21 mouse cellular contexts compared by ENCODE assay signal in genomic region chr2:148719271-148719995, GRCm38 (mm10). TPM values are rescaled to one million over a fixed set of nuclear protein-coding genes. Genes with fewer than 3 reads are reported as not detected.
A peak's percentile ranks its signal among the peaks of the same experiment; 100 is the strongest.
DNase-seq lines count a peak whose midpoint lies in the region; ATAC-seq lines count a peak whose summit lies in the region.
"Had no signal": no experiment of that assay in that cellular context is flagged by ENCODE, and none has a peak within 500 bp of the region (broad histone marks: within the 10 kb centered on the region; RNA-seq: fewer than 3 reads in every experiment).

No protein-coding gene starts in this region.

- DNase-seq in adrenal gland, postnatal 14 days: peak; percentile 42
- no peak for DNase-seq in adrenal gland, postnatal 25 days
- no peak for DNase-seq in midbrain, embryonic 10.5 days (ENCODE audit: low spot score)
- no peak for DNase-seq in gastrocnemius, postnatal 4 days (ENCODE audit: low spot score in 2 of 2)
- DNase-seq in kidney, adult 9 months: no peak
- DNase-seq: cerebellum, adult 9-10 months; heart, postnatal 14 days; kidney, adult 11 months; kidney, postnatal 36 days; layer of hippocampus, postnatal 36 days; left cerebral cortex, postnatal 4 days had no signal

- no peaks in the 10 kb centered on the region for H3K9me3 ChIP-seq in neural tube, embryonic 12.5 days
- no peaks in the 10 kb centered on the region for H3K9me3 ChIP-seq in neural tube, embryonic 15.5 days (replicated peaks)
- H3K9me3 ChIP-seq in midbrain, embryonic 10.5 days (replicated peaks): no peaks in the 10 kb centered on the region
- H3K9me3 ChIP-seq: hindbrain, embryonic 15.5 days; lung, embryonic 15.5 days had no signal

- no peak overlapping the region for H3K4me2 ChIP-seq in neural tube, embryonic 12.5 days (replicated peaks)
- H3K4me2 ChIP-seq in neural tube, embryonic 15.5 days: no peak overlapping the region
- H3K4me2 ChIP-seq: hindbrain, embryonic 15.5 days; liver, embryonic 11.5 days; lung, embryonic 15.5 days had no signal

- no peaks in the 10 kb centered on the region for H3K36me3 ChIP-seq in neural tube, embryonic 12.5 days
- H3K36me3 ChIP-seq in neural tube, embryonic 15.5 days: no peaks in the 10 kb centered on the region
- H3K36me3 ChIP-seq in macrophage (ENCODE audit: inconsistent target): no peaks in the 10 kb centered on the region
- H3K36me3 ChIP-seq in midbrain, embryonic 10.5 days: no peaks in the 10 kb centered on the region
- H3K36me3 ChIP-seq: hindbrain, embryonic 15.5 days; lung, embryonic 15.5 days had no signal

- no peaks in the 10 kb centered on the region for H3K27me3 ChIP-seq in neural tube, embryonic 12.5 days (replicated peaks)
- no peaks in the 10 kb centered on the region for H3K27me3 ChIP-seq in neural tube, embryonic 15.5 days (replicated peaks)
- H3K27me3 ChIP-seq in midbrain, embryonic 10.5 days (ENCODE audit: low read depth, poor library complexity, severe bottlenecking): no peaks in the 10 kb centered on the region
- H3K27me3 ChIP-seq: hindbrain, embryonic 15.5 days; lung, embryonic 15.5 days had no signal

- H3K79me2 ChIP-seq in macrophage (ENCODE audit: inconsistent target): peaks cover 31% of the 10 kb centered on the region

- H3K9ac ChIP-seq in neural tube, embryonic 12.5 days: no peak overlapping the region
- no peak overlapping the region for H3K9ac ChIP-seq in neural tube, embryonic 15.5 days (replicated peaks)
- H3K9ac ChIP-seq: hindbrain, embryonic 15.5 days; lung, embryonic 15.5 days had no signal

- no peak overlapping the region for H3K4me3 ChIP-seq in neural tube, embryonic 12.5 days
- H3K4me3 ChIP-seq in neural tube, embryonic 15.5 days (replicated peaks): no peak overlapping the region
- no peak overlapping the region for H3K4me3 ChIP-seq in macrophage (ENCODE audit: inconsistent target)
- H3K4me3 ChIP-seq in midbrain, embryonic 10.5 days: no peak overlapping the region
- H3K4me3 ChIP-seq: hindbrain, embryonic 15.5 days; lung, embryonic 15.5 days had no signal

- H3K4me1 ChIP-seq in neural tube, embryonic 12.5 days: 0 out of 2 replicates have a peak, but pooled peaks cover 5% of the 10 kb centered on the region
- H3K4me1 ChIP-seq in neural tube, embryonic 15.5 days: no peaks in the 10 kb centered on the region
- peaks cover 8% of the 10 kb centered on the region for H3K4me1 ChIP-seq in midbrain, embryonic 10.5 days
- H3K4me1 ChIP-seq: hindbrain, embryonic 15.5 days; lung, embryonic 15.5 days had no signal

- 68% methylated on average over 2 of the region's 2 CpGs for WGBS in neural tube, embryonic 12.5 days
- WGBS in neural tube, embryonic 15.5 days: 52% methylated on average over 2 of the region's 2 CpGs
- WGBS in macrophage (ENCODE audit: missing documents): 36% methylated on average over 2 of the region's 2 CpGs
- 77% methylated on average over 2 of the region's 2 CpGs for WGBS in midbrain, embryonic 10.5 days

- no peak overlapping the region for H3K27ac ChIP-seq in neural tube, embryonic 12.5 days
- no peak overlapping the region for H3K27ac ChIP-seq in neural tube, embryonic 15.5 days (replicated peaks)
- H3K27ac ChIP-seq in macrophage: peak overlapping the region; percentile 10; the same call in 1 of the 2 replicates
- no peak overlapping the region for H3K27ac ChIP-seq in midbrain, embryonic 10.5 days (replicated peaks)
- H3K27ac ChIP-seq: hindbrain, embryonic 15.5 days; lung, embryonic 15.5 days had no signal

- ATAC-seq in neural tube, embryonic 12.5 days (ENCODE audit: low FRiP score, low read depth): peak; percentile 83
- ATAC-seq in neural tube, embryonic 15.5 days (ENCODE audit: low FRiP score): no peak

RNA-seq across cellular contexts. Expression of gene Napb, which starts 12.8 kb away (rescaled TPM):
- total RNA-seq in adrenal gland, postnatal 14 days (2021): 4.5 and 7.9 TPM in 2 replicates
- 6.6 and 8.7 TPM in 2 replicates for total RNA-seq in adrenal gland, postnatal 25 days (2021)
- polyA plus RNA-seq in neural tube, embryonic 12.5 days (2016; fragmentation: Nextera tagmentation; extraction: Ambion mirVana): 28.0 and 33.0 TPM in 2 replicates
- 84.1 and 84.6 TPM in 2 replicates for polyA plus RNA-seq in neural tube, embryonic 15.5 days (2015; fragmentation: Nextera tagmentation; extraction: Ambion mirVana)
- 10 to 100 TPM in 8 of 26 experiments, 1 to 10 TPM in 18; 1.1 to 18.8 (median 6.4) TPM for total RNA-seq in macrophage (2018; cell fraction: chromatin; rRNA removed)
- 1 to 10 TPM in 9 of 26 experiments, under 1 TPM in 17; 0.16 to 1.8 (median 0.75) TPM for total RNA-seq in macrophage (2018; cell fraction: cytosol; rRNA removed)
- 10 to 100 TPM in 2 of 26 experiments, 1 to 10 TPM in 21, under 1 TPM in 3; 0.74 to 12.2 (median 3.2) TPM for total RNA-seq in macrophage (2018; cell fraction: nucleus; rRNA removed)
- 0.69 to 0.97 TPM (median 0.83 TPM) in 3 replicates for polyA plus RNA-seq in macrophage (2018)
- polyA plus RNA-seq in midbrain, embryonic 10.5 days (2016; fragmentation: Nextera tagmentation; extraction: Ambion mirVana): 7.5 and 13.6 TPM in 2 replicates
- 10 to 100 TPM in 1 of 2 experiments, 1 to 10 TPM in 1; 6.8 to 11.1 TPM for total RNA-seq in gastrocnemius, postnatal 4 days (2021)

RNA-seq across cellular contexts. Expression of gene Cstl1, which starts 30.7 kb away (rescaled TPM):
- total RNA-seq in adrenal gland, postnatal 14 days (2021): not detected in 2 replicates
- total RNA-seq in adrenal gland, postnatal 25 days (2021): 0.52 TPM in 1 of 2 replicates, not detected in the other
- polyA plus RNA-seq in neural tube, embryonic 12.5 days (2016; fragmentation: Nextera tagmentation; extraction: Ambion mirVana): not detected in 2 replicates
- polyA plus RNA-seq in neural tube, embryonic 15.5 days (2015; fragmentation: Nextera tagmentation; extraction: Ambion mirVana): not detected in 2 replicates
- not detected for total RNA-seq in macrophage (2018; cell fraction: chromatin; rRNA removed)
- total RNA-seq in macrophage (2018; cell fraction: cytosol; rRNA removed): not detected
- total RNA-seq in macrophage (2018; cell fraction: nucleus; rRNA removed): not detected
- polyA plus RNA-seq in macrophage (2018): not detected in 3 replicates
- polyA plus RNA-seq in midbrain, embryonic 10.5 days (2016; fragmentation: Nextera tagmentation; extraction: Ambion mirVana): not detected in 2 replicates
- total RNA-seq in gastrocnemius, postnatal 4 days (2021): under 1 TPM; 0.44 to 0.83 TPM
- total RNA-seq: ES-E14; heart, postnatal 14 days; megakaryocyte-erythroid progenitor cell, adult 5-6 weeks had no signal
- polyA plus RNA-seq: embryonic facial prominence, embryonic 11.5 days; hindbrain, embryonic 15.5 days; liver, embryonic 11.5 days; lung, embryonic 15.5 days had no signal

RNA-seq across cellular contexts. Expression of gene Gzf1, which starts 38.6 kb away (rescaled TPM):
- 28.3 and 29.4 TPM in 2 replicates for total RNA-seq in adrenal gland, postnatal 14 days (2021)
- 28.8 and 36.0 TPM in 2 replicates for total RNA-seq in adrenal gland, postnatal 25 days (2021)
- polyA plus RNA-seq in neural tube, embryonic 12.5 days (2016; fragmentation: Nextera tagmentation; extraction: Ambion mirVana): 17.1 and 19.5 TPM in 2 replicates
- polyA plus RNA-seq in neural tube, embryonic 15.5 days (2015; fragmentation: Nextera tagmentation; extraction: Ambion mirVana): 13.8 and 15.7 TPM in 2 replicates
- 10 to 100 TPM; 11.9 to 38.0 (median 24.4) TPM for total RNA-seq in macrophage (2018; cell fraction: chromatin; rRNA removed)
- 10 to 100 TPM in 25 of 26 experiments, 1 to 10 TPM in 1; 9.6 to 23.1 (median 15.7) TPM for total RNA-seq in macrophage (2018; cell fraction: cytosol; rRNA removed)
- total RNA-seq in macrophage (2018; cell fraction: nucleus; rRNA removed): 10 to 100 TPM; 13.4 to 41.3 (median 22.7) TPM
- 11.9 to 18.3 TPM (median 16.6 TPM) in 3 replicates for polyA plus RNA-seq in macrophage (2018)
- polyA plus RNA-seq in midbrain, embryonic 10.5 days (2016; fragmentation: Nextera tagmentation; extraction: Ambion mirVana): 27.2 and 30.1 TPM in 2 replicates
- 10 to 100 TPM; 19.3 to 20.0 TPM for total RNA-seq in gastrocnemius, postnatal 4 days (2021)

RNA-seq across cellular contexts. Expression of gene Nxt1, which starts 47.0 kb away (rescaled TPM):
- 20.2 and 20.8 TPM in 2 replicates for total RNA-seq in adrenal gland, postnatal 14 days (2021)
- total RNA-seq in adrenal gland, postnatal 25 days (2021): 22.6 and 25.7 TPM in 2 replicates
- polyA plus RNA-seq in neural tube, embryonic 12.5 days (2016; fragmentation: Nextera tagmentation; extraction: Ambion mirVana): 76.4 and 81.7 TPM in 2 replicates
- 40.2 and 54.3 TPM in 2 replicates for polyA plus RNA-seq in neural tube, embryonic 15.5 days (2015; fragmentation: Nextera tagmentation; extraction: Ambion mirVana)
- 1 to 10 TPM in 22 of 26 experiments, under 1 TPM in 2, not detected in 2; 0.77 to 7.7 (median 2.3) TPM for total RNA-seq in macrophage (2018; cell fraction: chromatin; rRNA removed)
- total RNA-seq in macrophage (2018; cell fraction: cytosol; rRNA removed): 10 to 100 TPM in 22 of 26 experiments, 1 to 10 TPM in 4; 7.4 to 22.1 (median 14.9) TPM
- 10 to 100 TPM in 3 of 26 experiments, 1 to 10 TPM in 23; 1.6 to 13.2 (median 4.6) TPM for total RNA-seq in macrophage (2018; cell fraction: nucleus; rRNA removed)
- 10.2 to 26.7 TPM (median 15.0 TPM) in 3 replicates for polyA plus RNA-seq in macrophage (2018)
- polyA plus RNA-seq in midbrain, embryonic 10.5 days (2016; fragmentation: Nextera tagmentation; extraction: Ambion mirVana): 131 and 152 TPM in 2 replicates
- 10 to 100 TPM; 14.0 to 14.2 TPM for total RNA-seq in gastrocnemius, postnatal 4 days (2021)

RNA-seq across cellular contexts. Expression of gene Cst11, which starts 51.9 kb away (rescaled TPM):
- not detected in 2 replicates for total RNA-seq in adrenal gland, postnatal 14 days (2021)
- not detected in 2 replicates for total RNA-seq in adrenal gland, postnatal 25 days (2021)
- not detected in 2 replicates for polyA plus RNA-seq in neural tube, embryonic 12.5 days (2016; fragmentation: Nextera tagmentation; extraction: Ambion mirVana)
- polyA plus RNA-seq in neural tube, embryonic 15.5 days (2015; fragmentation: Nextera tagmentation; extraction: Ambion mirVana): not detected in 2 replicates
- not detected for total RNA-seq in macrophage (2018; cell fraction: chromatin; rRNA removed)
- not detected for total RNA-seq in macrophage (2018; cell fraction: cytosol; rRNA removed)
- not detected for total RNA-seq in macrophage (2018; cell fraction: nucleus; rRNA removed)
- polyA plus RNA-seq in macrophage (2018): not detected in 3 replicates
- polyA plus RNA-seq in midbrain, embryonic 10.5 days (2016; fragmentation: Nextera tagmentation; extraction: Ambion mirVana): not detected in 2 replicates
- not detected for total RNA-seq in gastrocnemius, postnatal 4 days (2021)
- total RNA-seq: ES-E14; heart, postnatal 14 days; layer of hippocampus, postnatal 36 days; left cerebral cortex, postnatal 4 days; megakaryocyte-erythroid progenitor cell, adult 5-6 weeks had no signal
- polyA plus RNA-seq: C2C12; embryonic facial prominence, embryonic 11.5 days; hindbrain, embryonic 15.5 days; liver, embryonic 11.5 days; lung, embryonic 15.5 days had no signal
